Mouse (Mus musculus): Measurements from ENCODE around the gene Zfp74. TPM values are rescaled to one million over a fixed set of nuclear protein-coding genes. Genes with fewer than 3 reads are reported as not detected.

Gene Zfp74
- total RNA-seq, 1 experiment from 2014 or later, result 10.1 TPM

Small RNAs within 50 kb of the gene (microRNA-seq; reads per million reads assigned to microRNA genes)
- 1.1 to 2.1 reads per million in 2 experiments for gene Mir7668

Other genes starting within 250 kb of the Zfp74 start
- gene Catsperg2, start 227.1 kb downstream of the Zfp74 start, total RNA-seq (2021), result not detected in 2 replicates
- gene Zfp84, start 185.5 kb downstream of the Zfp74 start, total RNA-seq (2021), result 14.6 and 15.4 TPM in 2 replicates
- gene Zfp30, start 170.1 kb downstream of the Zfp74 start, total RNA-seq (2021), result 3.6 and 4.1 TPM in 2 replicates
- gene Zfp790, start 138.0 kb downstream of the Zfp74 start, total RNA-seq (2021), result 13.3 and 14.1 TPM in 2 replicates
- 1.1 and 3.3 TPM in 2 replicates for gene Zfp940, start 100.4 kb downstream of the Zfp74 start, total RNA-seq (2021)
- 4.3 TPM in 2 replicates for gene Zfp420, start 94.1 kb downstream of the Zfp74 start, total RNA-seq (2021)
- 11.9 and 12.2 TPM in 2 replicates for gene Zfp27, start 47.5 kb downstream of the Zfp74 start, total RNA-seq (2021)
- gene Zfp383, start 45.9 kb downstream of the Zfp74 start, total RNA-seq (2021), result 4.7 and 6.5 TPM in 2 replicates
- 15.2 and 16.4 TPM in 2 replicates for gene Zfp568, start 29.9 kb upstream of the Zfp74 start, total RNA-seq (2021)
- gene Zfp14, start 97.3 kb upstream of the Zfp74 start, total RNA-seq (2021), result 2.0 and 3.7 TPM in 2 replicates
- gene Zfp82, start 118.8 kb upstream of the Zfp74 start, total RNA-seq (2021), result 2.7 TPM in 1 of 2 replicates, not detected in the other
- gene Gm26920, start 136.3 kb upstream of the Zfp74 start, total RNA-seq (2021), result 0.45 and 1.4 TPM in 2 replicates
- 1.6 and 2.5 TPM in 2 replicates for gene Zfp566, start 136.4 kb upstream of the Zfp74 start, total RNA-seq (2021)
- 36.9 and 45.6 TPM in 2 replicates for gene Zfp260, start 140.7 kb upstream of the Zfp74 start, total RNA-seq (2021)
- gene Zfp382, start 167.9 kb upstream of the Zfp74 start, total RNA-seq (2021), result 3.9 and 5.7 TPM in 2 replicates
- 57.8 and 63.1 TPM in 2 replicates for gene Zfp146, start 215.7 kb upstream of the Zfp74 start, total RNA-seq (2021)
- gene Cox7a1, start 230.1 kb upstream of the Zfp74 start, total RNA-seq (2021), result 1,359 and 1,375 TPM in 2 replicates
- gene Capns1, start 244.7 kb upstream of the Zfp74 start, total RNA-seq (2021), result 526 and 534 TPM in 2 replicates

Data from adrenal gland, postnatal 14 days (tissue).